Mouse (Mus musculus): ENCODE data around the gene Fkbp8. TPM values are rescaled to one million over a fixed set of nuclear protein-coding genes. Genes with fewer than 3 reads are reported as not detected.

The Fkbp8 gene
- polyA plus RNA-seq, 1 experiment from 2014 or later = 252 TPM

Other genes with a start within 250 kb of the Fkbp8 start
- 54.5 and 70.2 TPM in 2 replicates for gene Homer3, start 244.9 kb upstream of the Fkbp8 start, polyA plus RNA-seq (2014; fragmentation: Nextera tagmentation; extraction: Ambion mirVana)
- 49.9 TPM in 2 replicates for gene Ddx49, start 225.2 kb upstream of the Fkbp8 start, polyA plus RNA-seq (2014; fragmentation: Nextera tagmentation; extraction: Ambion mirVana)
- 322 and 327 TPM in 2 replicates for gene Cope, start 225.2 kb upstream of the Fkbp8 start, polyA plus RNA-seq (2014; fragmentation: Nextera tagmentation; extraction: Ambion mirVana)
- 2.3 and 2.6 TPM in 2 replicates for gene Cers1, start 211.9 kb upstream of the Fkbp8 start, polyA plus RNA-seq (2014; fragmentation: Nextera tagmentation; extraction: Ambion mirVana)
- 7.6 and 7.9 TPM in 2 replicates for gene Gdf1, start 197.9 kb upstream of the Fkbp8 start, polyA plus RNA-seq (2014; fragmentation: Nextera tagmentation; extraction: Ambion mirVana)
- 21.8 and 24.2 TPM in 2 replicates for gene Upf1, start 174.4 kb upstream of the Fkbp8 start, polyA plus RNA-seq (2014; fragmentation: Nextera tagmentation; extraction: Ambion mirVana)
- 0.14 and 0.26 TPM in 2 replicates for gene Comp, start 154.2 kb upstream of the Fkbp8 start, polyA plus RNA-seq (2014; fragmentation: Nextera tagmentation; extraction: Ambion mirVana)
- gene Crtc1, start 88.1 kb upstream of the Fkbp8 start, polyA plus RNA-seq (2014; fragmentation: Nextera tagmentation; extraction: Ambion mirVana) = 15.5 and 21.2 TPM in 2 replicates
- 14.4 and 19.2 TPM in 2 replicates for gene Klhl26, start 50.8 kb upstream of the Fkbp8 start, polyA plus RNA-seq (2014; fragmentation: Nextera tagmentation; extraction: Ambion mirVana)
- 8.5 and 12.4 TPM in 2 replicates for gene Tmem59l, start 40.4 kb upstream of the Fkbp8 start, polyA plus RNA-seq (2014; fragmentation: Nextera tagmentation; extraction: Ambion mirVana)
- gene Crlf1, start 34.6 kb upstream of the Fkbp8 start, polyA plus RNA-seq (2014; fragmentation: Nextera tagmentation; extraction: Ambion mirVana) = 26.7 and 34.8 TPM in 2 replicates
- gene Rex1bd, start 21.0 kb upstream of the Fkbp8 start, polyA plus RNA-seq (2014; fragmentation: Nextera tagmentation; extraction: Ambion mirVana) = 129 and 151 TPM in 2 replicates
- gene Uba52, start 16.9 kb upstream of the Fkbp8 start, polyA plus RNA-seq (2014; fragmentation: Nextera tagmentation; extraction: Ambion mirVana) = 1,078 and 1,559 TPM in 2 replicates
- gene Kxd1, start 232 bp downstream of the Fkbp8 start, polyA plus RNA-seq (2014; fragmentation: Nextera tagmentation; extraction: Ambion mirVana) = 70.0 and 70.9 TPM in 2 replicates
- 12.9 and 22.4 TPM in 2 replicates for gene Ell, start 11.7 kb downstream of the Fkbp8 start, polyA plus RNA-seq (2014; fragmentation: Nextera tagmentation; extraction: Ambion mirVana)
- gene Isyna1, start 66.6 kb downstream of the Fkbp8 start, polyA plus RNA-seq (2014; fragmentation: Nextera tagmentation; extraction: Ambion mirVana) = 102 and 118 TPM in 2 replicates
- 172 and 220 TPM in 2 replicates for gene Ssbp4, start 81.1 kb downstream of the Fkbp8 start, polyA plus RNA-seq (2014; fragmentation: Nextera tagmentation; extraction: Ambion mirVana)
- gene Lrrc25, start 88.4 kb downstream of the Fkbp8 start, polyA plus RNA-seq (2014; fragmentation: Nextera tagmentation; extraction: Ambion mirVana) = 1.1 and 1.4 TPM in 2 replicates
- 0.31 and 0.41 TPM in 2 replicates for gene Gdf15, start 104.7 kb downstream of the Fkbp8 start, polyA plus RNA-seq (2014; fragmentation: Nextera tagmentation; extraction: Ambion mirVana)
- gene Pgpep1, start 132.7 kb downstream of the Fkbp8 start, polyA plus RNA-seq (2014; fragmentation: Nextera tagmentation; extraction: Ambion mirVana) = 62.2 and 62.6 TPM in 2 replicates
- 353 and 447 TPM in 2 replicates for gene Lsm4, start 145.5 kb downstream of the Fkbp8 start, polyA plus RNA-seq (2014; fragmentation: Nextera tagmentation; extraction: Ambion mirVana)
- 95.1 and 117 TPM in 2 replicates for gene Jund, start 171.2 kb downstream of the Fkbp8 start, polyA plus RNA-seq (2014; fragmentation: Nextera tagmentation; extraction: Ambion mirVana)
- gene Iqcn, start 175.7 kb downstream of the Fkbp8 start, polyA plus RNA-seq (2014; fragmentation: Nextera tagmentation; extraction: Ambion mirVana) = 0.12 TPM in 1 of 2 replicates, not detected in the other
- gene Gm3336, start 190.8 kb downstream of the Fkbp8 start, polyA plus RNA-seq (2014; fragmentation: Nextera tagmentation; extraction: Ambion mirVana) = 0.23 and 0.73 TPM in 2 replicates
- gene Pde4c, start 196.0 kb downstream of the Fkbp8 start, polyA plus RNA-seq (2014; fragmentation: Nextera tagmentation; extraction: Ambion mirVana) = 2.5 and 4.0 TPM in 2 replicates
- 14.3 and 16.4 TPM in 2 replicates for gene Rab3a, start 227.0 kb downstream of the Fkbp8 start, polyA plus RNA-seq (2014; fragmentation: Nextera tagmentation; extraction: Ambion mirVana)
- gene Mpv17l2, start 233.2 kb downstream of the Fkbp8 start, polyA plus RNA-seq (2014; fragmentation: Nextera tagmentation; extraction: Ambion mirVana) = 47.9 and 52.7 TPM in 2 replicates
- 33.3 and 49.1 TPM in 2 replicates for gene Pik3r2, start 249.0 kb downstream of the Fkbp8 start, polyA plus RNA-seq (2014; fragmentation: Nextera tagmentation; extraction: Ambion mirVana)